Mouse (Mus musculus) heart, adult 18-20 months (tissue): ENCODE data around the gene Map3k19. TPM values are rescaled to one million over a fixed set of nuclear protein-coding genes. Genes with fewer than 3 reads are reported as not detected.

Experiments used
- DNase-seq, 2 experiments: peaks; one replicate each; pipeline ENCODE4 v3.0.0; 2021 to 2022; ENCODE audit warnings: mixed read lengths in 1 of 2
- total RNA-seq, 2 experiments: library from RNA; stranded (reverse); gene quantifications; 2 replicates each; pipeline ENCODE4 v1.2.3; 2021

The Map3k19 gene
- total RNA-seq, 2 experiments from 2014 or later, result 0.28 TPM; not detected in 1

DNA sequence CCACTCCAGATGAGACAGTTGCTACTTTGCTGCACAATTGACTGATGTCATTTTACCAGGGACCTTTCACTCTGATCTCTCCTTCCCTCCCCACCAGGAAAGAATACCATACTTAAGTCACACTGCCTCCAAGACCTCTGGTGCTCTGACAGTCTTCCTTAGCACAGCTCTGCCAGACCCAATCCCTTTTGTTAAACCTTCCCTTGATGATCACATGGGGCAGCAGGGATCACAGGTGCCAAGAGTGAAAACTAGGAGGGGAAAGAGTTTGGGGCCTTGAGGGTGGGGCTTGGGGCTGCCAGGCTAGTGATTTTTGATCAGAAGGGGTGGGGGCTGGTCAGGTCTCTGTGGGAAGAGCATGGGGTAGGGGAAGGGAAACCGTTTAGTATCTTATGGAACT is 58.1 kb downstream of the Map3k19 start:
- no peak for DNase-seq

DNA sequence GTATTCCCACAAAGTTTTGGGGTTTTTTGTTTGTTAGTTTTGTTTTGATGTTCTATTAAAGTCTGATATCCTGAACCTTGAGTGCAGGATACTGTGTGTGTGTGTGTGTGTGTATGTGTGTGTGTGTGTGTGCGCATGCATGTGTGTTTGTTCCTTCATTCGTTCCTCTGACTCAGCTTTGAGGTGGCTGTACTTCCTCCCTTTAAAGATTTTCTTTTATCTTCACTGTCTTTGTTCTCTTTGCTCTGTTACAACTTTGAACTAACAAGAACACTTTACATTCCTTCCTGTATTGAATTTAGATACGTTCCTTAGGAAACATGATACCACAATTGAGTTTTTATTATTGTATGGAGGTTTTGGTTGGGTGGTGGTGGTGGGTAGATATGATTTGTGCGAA is 58.5 kb downstream of the Map3k19 start:
- DNase-seq, result no peak

DNA sequence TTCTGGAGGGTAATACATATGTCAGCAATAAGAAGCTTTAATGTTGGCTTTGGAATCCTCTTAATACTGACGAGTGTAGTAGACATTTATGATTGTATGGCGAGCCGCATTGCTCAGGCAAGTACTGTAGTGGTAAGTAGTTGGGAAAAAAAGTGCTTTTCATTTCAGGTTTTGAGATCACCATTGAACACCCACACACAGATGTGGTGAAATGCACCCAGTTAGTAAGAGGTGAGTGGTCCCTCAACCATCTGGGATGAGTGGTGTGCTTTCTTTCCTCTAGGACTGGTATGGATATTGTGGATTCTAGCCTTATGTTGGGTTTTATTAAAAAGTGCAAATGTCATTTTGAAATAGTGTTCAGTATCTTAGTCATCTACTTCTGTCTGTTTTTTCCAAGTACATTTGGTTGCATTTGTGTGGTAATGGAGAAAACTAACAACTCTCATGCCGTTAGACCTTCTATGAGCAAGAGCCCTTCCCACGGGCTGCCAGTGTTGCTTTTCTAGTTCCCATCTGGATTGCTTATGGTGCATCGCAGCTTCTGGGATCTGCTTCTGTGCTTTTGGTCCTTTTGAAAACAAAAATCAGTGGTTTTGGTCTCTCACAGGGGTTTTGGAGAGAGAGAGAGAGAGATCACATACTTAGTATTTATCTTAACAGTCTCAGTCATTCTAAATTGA is 59.6 kb downstream of the Map3k19 start:
- DNase-seq, result no peak

DNA sequence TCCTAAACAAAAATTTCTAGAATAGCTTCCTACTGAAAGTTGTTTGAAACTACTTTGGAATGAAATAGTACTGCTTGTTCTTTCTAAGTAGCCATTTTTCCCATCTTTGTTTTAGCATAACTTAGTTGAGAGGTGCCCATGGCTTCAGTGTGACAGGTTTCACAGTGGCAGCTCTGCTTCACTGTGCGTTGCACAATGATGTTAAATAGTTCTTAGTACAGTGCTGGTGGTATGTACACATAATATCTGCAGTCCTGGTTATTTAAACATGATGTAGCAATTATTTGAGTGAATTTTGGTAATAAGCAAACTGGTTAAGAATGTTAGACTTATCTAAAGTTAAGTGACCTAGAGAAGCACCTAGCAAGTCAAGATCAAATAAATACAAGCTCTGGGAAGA is 61.4 kb downstream of the Map3k19 start:
- no peak for DNase-seq

GRCm38 (mm10) chr1:127788943-127789342 is 65.9 kb downstream of the Map3k19 start:
- DNase-seq, result no peak

DNA sequence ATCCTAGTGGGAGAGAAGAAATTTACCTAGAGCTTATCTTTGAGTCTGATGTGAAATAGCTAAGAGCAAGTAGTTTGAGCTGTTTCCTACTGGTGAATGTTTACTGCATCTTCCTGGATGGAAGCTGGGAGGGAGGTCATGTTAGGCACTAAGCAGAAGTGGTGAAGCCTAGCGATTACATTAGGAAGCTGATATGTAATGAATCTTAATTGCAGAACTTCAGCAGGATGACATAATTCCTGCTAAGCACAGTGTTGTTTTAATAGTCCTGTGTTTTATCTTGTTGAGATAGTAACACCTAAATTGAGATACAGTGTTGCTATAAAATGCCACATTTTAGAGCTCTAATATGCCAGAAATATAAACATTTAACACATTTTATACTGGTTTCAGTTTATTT is 68.9 kb downstream of the Map3k19 start:
- no peak for DNase-seq

GRCm38 (mm10) chr1:127783862-127784261 is 71.0 kb downstream of the Map3k19 start:
- DNase-seq, result no peak

GRCm38 (mm10) chr1:127780849-127781248 is 74.0 kb downstream of the Map3k19 start:
- no peak for DNase-seq

GRCm38 (mm10) chr1:127780142-127780541 is 74.7 kb downstream of the Map3k19 start:
- DNase-seq, result no peak

GRCm38 (mm10) chr1:127778611-127779010 is 76.2 kb downstream of the Map3k19 start:
- DNase-seq, result no peak

DNA sequence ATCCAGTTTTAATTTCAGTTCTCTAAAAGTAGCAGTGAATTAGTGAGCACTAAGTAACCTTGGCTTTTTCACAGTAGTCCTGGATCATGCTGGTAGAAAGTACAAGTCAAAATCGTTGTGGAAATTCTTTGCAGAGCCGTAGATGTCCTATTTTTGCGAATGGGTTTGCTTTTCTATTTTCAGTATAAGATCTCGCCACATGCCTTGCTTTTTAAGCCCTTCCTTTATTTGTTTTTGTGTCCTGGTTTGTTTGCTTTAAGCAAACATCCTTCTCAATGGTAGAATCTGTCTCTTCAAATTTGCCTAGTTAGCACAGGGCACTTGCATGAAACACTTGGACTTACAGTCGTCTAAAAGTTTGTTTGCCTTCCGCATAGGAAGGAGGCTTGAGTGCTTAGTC is 78.6 kb downstream of the Map3k19 start:
- no peak for DNase-seq

- no peak for DNase-seq
These were observed 79.6 kb downstream of the Map3k19 start for GRCm38 (mm10) chr1:127775206-127775720.

GRCm38 (mm10) chr1:127774501-127774880 is 80.3 kb downstream of the Map3k19 start:
- peak in 1 of 2 experiments; percentile 65 for DNase-seq

GRCm38 (mm10) chr1:127773803-127774500 is 80.9 kb downstream of the Map3k19 start, which contains the start of gene Ccnt2:
Gene Ccnt2 (plus strand): TSS chr1:127774164.
- DNase-seq, result peak; percentile 98 to 100

GRCm38 (mm10) chr1:127773198-127773802 is 81.5 kb downstream of the Map3k19 start:
- DNase-seq, result no peak

- no peak for DNase-seq
These were observed 88.1 kb downstream of the Map3k19 start for GRCm38 (mm10) chr1:127766741-127767140.

GRCm38 (mm10) chr1:127765468-127765867 is 89.4 kb downstream of the Map3k19 start:
- no peak for DNase-seq

Other genes with a start within 250 kb of the Map3k19 start
- 1 to 10 TPM; 6.3 to 7.8 TPM for gene Tmem163, start 175.5 kb downstream of the Map3k19 start, total RNA-seq
- gene Acmsd, start 125.6 kb downstream of the Map3k19 start, total RNA-seq, result not detected
- 10 to 100 TPM; 18.1 to 21.1 TPM for gene Ccnt2, start 80.9 kb downstream of the Map3k19 start, total RNA-seq
- gene Rab3gap1, start 13.7 kb upstream of the Map3k19 start, total RNA-seq, result 10 to 100 TPM; 37.0 to 40.4 TPM
- gene Zranb3, start 248.0 kb upstream of the Map3k19 start, total RNA-seq, result 1 to 10 TPM; 5.0 to 5.3 TPM
- 10 to 100 TPM; 42.7 to 49.5 TPM for gene R3hdm1, start 248.3 kb upstream of the Map3k19 start, total RNA-seq